8 mouse cellular contexts compared by ENCODE assay signal in the genomic region with DNA sequence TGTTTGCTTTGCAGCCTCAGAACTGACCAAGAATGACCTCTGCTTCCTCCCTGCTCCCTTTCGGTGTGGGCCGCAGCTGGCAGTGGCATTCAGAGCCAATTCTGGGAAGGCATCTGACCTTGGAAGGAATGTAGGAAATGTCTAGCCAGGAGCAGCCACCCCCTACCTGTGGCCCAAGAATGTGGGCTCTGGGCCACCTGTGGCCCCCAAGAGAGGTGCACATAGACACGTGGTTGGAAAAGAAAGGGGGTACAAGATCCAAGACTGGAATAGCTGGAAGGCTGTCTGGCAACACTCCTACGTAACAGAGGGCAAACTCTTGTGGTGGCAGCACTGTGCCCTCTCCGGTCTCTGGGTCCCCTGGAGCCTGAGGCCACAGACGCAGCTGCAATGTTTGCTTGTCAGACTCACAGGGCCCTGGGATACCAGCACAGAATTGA. TPM values are rescaled to one million over a fixed set of nuclear protein-coding genes. Genes with fewer than 3 reads are reported as not detected.
DNase-seq lines count a peak whose midpoint lies in the region; ATAC-seq lines count a peak whose summit lies in the region.

No protein-coding gene starts in this region.

- intact Hi-C loops in heart, postnatal 10 days (cut with DNase I): loop anchor here (1.0 to 5.0 kb wide), 2 partner anchors 43 to 118 kb away; no protein-coding TSS in a partner anchor
- intact Hi-C loops in left cerebral cortex, postnatal 14 days (cut with DNase I): loop anchor here (5.0 kb wide), 1 partner anchor 198 kb away; no protein-coding TSS in a partner anchor

- no peak overlapping the region for H3K4me3 ChIP-seq in lung, embryonic 16.5 days (ENCODE audit: low read length)
- H3K4me3 ChIP-seq in limb, embryonic 13.5 days: no peak overlapping the region
- H3K4me3 ChIP-seq in neural tube, embryonic 14.5 days (ENCODE audit: low read depth, low read length): no peak overlapping the region

- no peak for DNase-seq in lung, postnatal 10 days
- DNase-seq in heart, postnatal 10 days: peak; percentile 63 to 70
- no peak for DNase-seq in left cerebral cortex, postnatal 14 days (ENCODE audit: low spot score in 2 of 2)
- no peak for DNase-seq in testis, postnatal 10 days (ENCODE audit: low spot score)
- no peak for DNase-seq in urinary bladder, postnatal 10 days (ENCODE audit: low spot score)

- H3K27ac ChIP-seq in lung, embryonic 16.5 days (ENCODE audit: low read length): no peak overlapping the region
- no peak overlapping the region for H3K27ac ChIP-seq in limb, embryonic 13.5 days
- H3K27ac ChIP-seq in neural tube, embryonic 14.5 days (ENCODE audit: low read depth, low read length): 0 out of 2 replicates have a peak overlapping the region, but pooled peaks have one; percentile 23

- peaks cover 3% of the 10 kb centered on the region; the same call in 1 of the 2 replicates for H3K9me3 ChIP-seq in lung, embryonic 16.5 days (ENCODE audit: control insufficient read depth, low read length)
- H3K9me3 ChIP-seq in limb, embryonic 13.5 days: peaks cover 4% of the 10 kb centered on the region; the same call in 1 of the 2 replicates
- H3K9me3 ChIP-seq in neural tube, embryonic 14.5 days (ENCODE audit: control insufficient read depth, low read length): no peaks in the 10 kb centered on the region

- peaks cover 19% of the 10 kb centered on the region for H3K36me3 ChIP-seq in lung, embryonic 16.5 days (ENCODE audit: control insufficient read depth, insufficient read depth, low read length)
- H3K36me3 ChIP-seq in limb, embryonic 13.5 days: peaks cover 35% of the 10 kb centered on the region
- peaks cover 22% of the 10 kb centered on the region for H3K36me3 ChIP-seq in neural tube, embryonic 14.5 days (ENCODE audit: control insufficient read depth, insufficient read depth, low read length)

- no peak overlapping the region for H3K9ac ChIP-seq in lung, embryonic 16.5 days (ENCODE audit: low read length)
- H3K9ac ChIP-seq in limb, embryonic 13.5 days: no peak overlapping the region
- no peak overlapping the region for H3K9ac ChIP-seq in neural tube, embryonic 14.5 days (replicated peaks; ENCODE audit: low read depth, low read length)

- WGBS in lung, embryonic 16.5 days: 58% methylated on average over 6 of the region's 6 CpGs
- 70% methylated on average over 6 of the region's 6 CpGs for WGBS in limb, embryonic 13.5 days
- 51% methylated on average over 6 of the region's 6 CpGs for WGBS in neural tube, embryonic 14.5 days

- peak; percentile 39; the same call in 1 of the 2 replicates for ATAC-seq in lung, embryonic 16.5 days (ENCODE audit: low read depth)
- 0 out of 2 replicates have a peak, but pooled peaks have one; percentile 4 for ATAC-seq in limb, embryonic 13.5 days (ENCODE audit: low FRiP score, low read depth)
- no peak for ATAC-seq in neural tube, embryonic 14.5 days (ENCODE audit: low read depth)

- peaks cover 6% of the 10 kb centered on the region for H3K4me1 ChIP-seq in lung, embryonic 16.5 days (replicated peaks; ENCODE audit: control insufficient read depth, insufficient read depth, low read length)
- 0 out of 2 replicates have a peak, but pooled peaks cover 6% of the 10 kb centered on the region for H3K4me1 ChIP-seq in limb, embryonic 13.5 days
- H3K4me1 ChIP-seq in neural tube, embryonic 14.5 days (ENCODE audit: control insufficient read depth, insufficient read depth, low read length): no peaks in the 10 kb centered on the region

- no peaks in the 10 kb centered on the region for H3K27me3 ChIP-seq in lung, embryonic 16.5 days (ENCODE audit: control insufficient read depth, insufficient read depth, low read depth, low read length)
- H3K27me3 ChIP-seq in limb, embryonic 13.5 days: no peaks in the 10 kb centered on the region
- H3K27me3 ChIP-seq in neural tube, embryonic 14.5 days (ENCODE audit: control insufficient read depth, insufficient read depth, low read length): no peaks in the 10 kb centered on the region

- no peak overlapping the region for H3K4me2 ChIP-seq in lung, embryonic 16.5 days (ENCODE audit: low read depth, low read length)
- no peak overlapping the region for H3K4me2 ChIP-seq in limb, embryonic 13.5 days (replicated peaks)
- H3K4me2 ChIP-seq in neural tube, embryonic 14.5 days (ENCODE audit: low read depth, low read length): no peak overlapping the region

RNA-seq across cellular contexts. Expression of gene Tmcc2, which starts 35.9 kb away (rescaled TPM):
- polyA plus RNA-seq in lung, embryonic 16.5 days (2015; fragmentation: Nextera tagmentation; extraction: Ambion mirVana): 11.0 and 16.3 TPM in 2 replicates
- 10 to 100 TPM; 14.7 to 16.4 TPM for total RNA-seq in heart, postnatal 10 days (2021)
- 12.0 and 14.4 TPM in 2 replicates for polyA plus RNA-seq in limb, embryonic 13.5 days (2015; fragmentation: Nextera tagmentation; extraction: Ambion mirVana)
- polyA plus RNA-seq in neural tube, embryonic 14.5 days (2014; fragmentation: Nextera tagmentation; extraction: Ambion mirVana): 20.7 and 29.9 TPM in 2 replicates
- 100 to 1,000 TPM; 128 to 132 TPM for total RNA-seq in left cerebral cortex, postnatal 14 days (2021)

RNA-seq across cellular contexts. Expression of gene Nuak2, which starts 39.3 kb away (rescaled TPM):
- polyA plus RNA-seq in lung, embryonic 16.5 days (2015; fragmentation: Nextera tagmentation; extraction: Ambion mirVana): 23.4 TPM in 2 replicates
- 1 to 10 TPM; 3.5 to 4.7 TPM for total RNA-seq in heart, postnatal 10 days (2021)
- 1.2 and 1.4 TPM in 2 replicates for polyA plus RNA-seq in limb, embryonic 13.5 days (2015; fragmentation: Nextera tagmentation; extraction: Ambion mirVana)
- polyA plus RNA-seq in neural tube, embryonic 14.5 days (2014; fragmentation: Nextera tagmentation; extraction: Ambion mirVana): 7.8 and 8.4 TPM in 2 replicates
- 1 to 10 TPM; 1.6 to 1.7 TPM for total RNA-seq in left cerebral cortex, postnatal 14 days (2021)

RNA-seq across cellular contexts. Expression of gene Klhdc8a, which starts 56.8 kb away (rescaled TPM):
- polyA plus RNA-seq in lung, embryonic 16.5 days (2015; fragmentation: Nextera tagmentation; extraction: Ambion mirVana): 0.50 and 0.87 TPM in 2 replicates
- total RNA-seq in heart, postnatal 10 days (2021): 10 to 100 TPM; 17.7 to 27.5 TPM
- 0.09 and 0.11 TPM in 2 replicates for polyA plus RNA-seq in limb, embryonic 13.5 days (2015; fragmentation: Nextera tagmentation; extraction: Ambion mirVana)
- 6.6 and 8.4 TPM in 2 replicates for polyA plus RNA-seq in neural tube, embryonic 14.5 days (2014; fragmentation: Nextera tagmentation; extraction: Ambion mirVana)
- 10 to 100 TPM; 13.1 to 16.8 TPM for total RNA-seq in left cerebral cortex, postnatal 14 days (2021)

Comparison
In these comparisons a context has a peak if more than half of its experiments do, and no peak if none do; other contexts are left out.
1. DNase-seq: peak in heart, postnatal 10 days (2 of 2); none in lung, postnatal 10 days (single experiment), left cerebral cortex, postnatal 14 days (0 of 2), testis, postnatal 10 days (single experiment) and urinary bladder, postnatal 10 days (single experiment).